Mouse (Mus musculus) left cerebral cortex, adult 6 months (tissue): ENCODE measurements around the gene Olfr12. TPM values are rescaled to one million over a fixed set of nuclear protein-coding genes. Genes with fewer than 3 reads are reported as not detected.

Experiments used
- long read RNA-seq, 2 experiments: library from polyadenylated mRNA; unstranded; transcript quantifications; one replicate each; pipeline ENCODE4 v2.0.0; 2019 to 2020
- polyA plus RNA-seq: library from polyadenylated mRNA; unstranded; fragments of <200 nt; fragmentation: Nextera tagmentation; gene quantifications from 2 replicates; pipeline ENCODE4 v1.2.3, GENCODE M21; 2021

Gene Olfr12
- not detected in 2 replicates for polyA plus RNA-seq
- long read RNA-seq, experiment 1: 0 reads
- long read RNA-seq, experiment 2: 0 reads

DNA sequence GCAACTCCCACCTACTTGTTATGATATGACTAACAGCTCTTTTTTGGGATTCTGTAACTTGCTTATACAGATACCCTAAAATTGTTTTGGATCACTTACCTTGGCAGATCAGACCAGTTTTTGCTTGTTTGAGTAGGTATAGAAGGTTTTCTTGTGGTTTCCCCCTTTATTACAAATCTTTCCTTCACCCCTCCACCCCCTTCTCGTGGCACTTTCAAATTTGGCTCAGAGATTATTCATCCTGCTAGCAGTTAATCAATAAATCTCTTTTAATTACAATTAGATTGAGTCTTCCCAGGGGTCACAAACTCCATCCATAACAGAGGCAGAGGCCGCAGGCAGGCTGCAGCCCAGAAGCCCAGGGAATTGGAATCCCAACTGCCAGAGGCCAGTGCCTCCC lies at the start of gene Olfr12:
Gene Olfr12, plus strand, starts transcription at position 301 of the 400 bp plus-strand sequence.

DNA sequence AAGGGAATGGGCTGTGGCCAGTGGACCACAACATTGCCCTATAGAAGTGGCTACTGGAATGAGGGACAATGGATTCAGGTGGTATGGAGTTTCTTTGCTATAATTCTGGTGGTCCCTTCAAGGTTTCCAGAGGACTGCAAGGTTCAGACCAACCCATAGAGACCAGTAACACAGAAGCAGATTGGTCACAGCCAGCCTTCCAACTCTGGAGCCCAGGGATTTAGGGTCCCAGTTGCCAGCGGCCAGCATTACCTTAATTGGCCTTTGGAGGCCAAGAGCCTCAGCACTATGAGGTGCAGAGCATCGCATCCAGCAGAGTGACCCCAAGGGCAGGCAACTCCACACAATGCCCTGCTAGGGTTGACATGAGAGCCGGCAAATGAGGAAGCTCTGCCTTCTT lies 46.6 kb upstream of the Olfr12 start, which contains the start of gene Olfr1413:
Gene Olfr1413, plus strand, starts transcription at position 301 of the 400 bp plus-strand sequence.

DNA sequence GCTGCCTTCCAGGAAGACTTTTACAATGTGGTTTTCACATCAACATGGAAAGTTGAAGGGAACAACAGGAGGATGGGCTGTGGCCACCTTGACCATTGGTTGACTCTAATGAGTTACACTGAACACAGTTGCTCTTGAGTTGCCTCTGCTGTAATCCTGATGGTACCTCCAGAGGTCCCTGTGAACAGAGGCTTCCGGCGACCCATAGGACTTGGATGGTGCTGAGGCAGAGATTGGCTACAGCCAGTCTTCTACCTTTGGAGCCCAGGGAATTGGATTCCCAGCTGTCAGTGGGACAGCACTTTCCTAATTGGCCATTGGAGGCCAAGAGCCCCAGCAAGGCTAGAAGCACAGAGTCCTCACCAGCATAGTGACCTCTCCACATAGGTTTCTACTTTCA lies 32.1 kb upstream of the Olfr12 start, which contains the start of gene Olfr1412:
Gene Olfr1412, plus strand, starts transcription at position 301 of the 400 bp plus-strand sequence.

DNA sequence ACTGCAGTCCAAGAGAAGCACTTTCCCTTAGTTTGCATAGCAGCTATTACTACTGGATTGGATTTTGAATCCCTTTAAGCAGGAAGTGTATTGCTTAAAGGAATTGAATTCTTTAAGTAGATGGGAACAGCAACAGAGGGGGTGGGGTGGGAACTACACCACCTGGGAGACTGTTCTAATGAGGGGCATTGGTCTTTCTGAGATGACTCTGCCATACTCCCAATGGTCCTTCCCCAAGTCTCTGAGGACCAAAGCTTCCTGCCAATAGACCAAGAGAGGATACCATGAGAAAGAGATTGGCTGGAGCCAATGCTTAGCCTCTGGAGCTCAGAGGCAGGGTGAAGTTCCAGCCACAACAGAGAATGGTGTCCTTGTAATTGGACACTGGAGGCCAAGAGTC lies 23.5 kb upstream of the Olfr12 start, which contains the start of gene Olfr1411:
Gene Olfr1411, plus strand, starts transcription at position 301 of the 400 bp plus-strand sequence.

DNA sequence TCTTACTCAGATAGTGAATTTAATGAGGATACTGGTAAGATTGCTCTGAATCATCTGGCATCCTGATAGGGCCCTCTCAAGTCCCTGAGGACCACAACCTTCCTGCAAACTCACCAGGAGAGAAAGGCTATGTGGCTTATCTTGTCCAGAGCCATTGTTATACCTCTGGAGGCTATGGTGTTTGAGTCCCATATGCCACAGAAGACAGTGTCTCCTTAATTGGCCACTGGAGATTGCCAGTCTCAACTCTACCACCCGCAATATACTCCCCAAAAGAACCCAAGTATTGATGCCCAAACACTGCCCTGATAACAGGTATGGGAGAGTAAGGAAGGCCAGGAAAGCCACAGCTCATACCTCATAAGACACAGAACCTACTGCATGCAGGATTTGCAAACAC lies 12.1 kb upstream of the Olfr12 start, which contains the start of gene Olfr1410:
Gene Olfr1410, plus strand, starts transcription at position 301 of the 400 bp plus-strand sequence.

DNA sequence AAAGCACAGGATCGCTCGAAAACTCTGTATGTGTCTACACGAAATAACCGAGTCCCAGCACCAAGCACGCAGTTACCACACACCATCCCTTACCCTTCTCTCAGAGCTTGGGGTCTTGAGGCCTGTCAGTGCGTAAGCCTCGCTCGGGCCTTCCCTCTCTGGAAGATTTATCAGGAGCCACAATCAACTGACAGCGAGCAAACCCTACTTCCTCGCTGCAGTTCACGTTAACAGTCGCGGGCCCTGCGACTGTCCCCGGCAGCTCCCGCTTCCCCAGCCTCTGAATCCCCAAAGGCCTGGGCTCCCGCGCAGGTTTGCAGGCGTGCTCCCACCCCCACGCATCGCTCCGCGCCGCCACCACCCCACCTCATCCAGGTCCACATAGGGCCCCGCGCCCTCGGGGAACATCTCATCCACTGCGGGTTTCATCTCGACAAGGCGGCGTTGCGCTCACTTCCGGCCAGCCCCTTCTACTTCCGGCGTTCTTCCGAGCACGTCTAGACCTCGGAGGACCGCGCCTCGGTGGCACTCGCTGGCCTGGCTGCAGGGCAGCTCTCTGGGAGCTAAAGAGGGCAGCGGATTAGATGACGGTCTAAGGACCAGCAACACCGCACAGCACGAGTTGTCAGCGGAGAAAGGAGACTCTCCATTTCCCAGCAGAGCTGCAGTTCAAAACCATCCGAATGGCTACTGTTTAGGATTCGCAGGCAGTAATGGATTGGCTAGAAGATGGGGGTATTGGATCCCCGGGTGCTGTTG lies 24.1 kb downstream of the Olfr12 start, which contains the start of gene Cops9:
Gene Cops9, minus strand, starts transcription at position 472 of the 759 bp plus-strand sequence.

DNA sequence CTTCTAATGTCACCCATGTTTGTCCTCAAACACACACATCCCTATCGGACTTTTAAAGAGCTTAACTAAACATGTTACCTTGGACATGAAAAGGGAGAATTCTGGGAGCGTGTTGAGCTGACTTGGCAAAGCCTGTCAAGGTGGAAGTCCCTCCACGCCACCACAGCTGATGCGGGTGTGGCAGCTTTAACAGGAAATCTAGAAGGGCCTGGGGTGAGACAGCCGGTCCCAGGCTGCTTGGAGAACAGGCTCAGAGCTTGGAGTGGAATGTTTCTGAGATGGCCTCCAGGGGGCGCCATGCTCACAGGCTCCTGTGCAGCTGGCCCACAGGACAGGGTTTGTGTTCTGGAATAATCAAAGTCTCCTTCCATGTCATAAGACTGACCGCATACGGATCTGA lies 31.1 kb downstream of the Olfr12 start, which contains the start of gene Otos:
Gene Otos, minus strand, starts transcription at position 169 of the 400 bp plus-strand sequence.

Other genes starting within 250 kb of the Olfr12 start
- gene Ndufa10, start 143.9 kb upstream of the Olfr12 start, polyA plus RNA-seq: 316 and 482 TPM in 2 replicates
- not detected in 2 replicates for gene Olfr1416, start 132.7 kb upstream of the Olfr12 start, polyA plus RNA-seq
- gene Olfr1415, start 121.7 kb upstream of the Olfr12 start, polyA plus RNA-seq: not detected in 2 replicates
- gene Olfr1414, start 99.1 kb upstream of the Olfr12 start, polyA plus RNA-seq: not detected in 2 replicates
- gene Olfr1413, start 46.5 kb upstream of the Olfr12 start, polyA plus RNA-seq: not detected in 2 replicates
- gene Olfr1412, start 32.0 kb upstream of the Olfr12 start, polyA plus RNA-seq: not detected in 2 replicates
- not detected in 2 replicates for gene Olfr1411, start 23.4 kb upstream of the Olfr12 start, polyA plus RNA-seq
- gene Olfr1410, start 12.0 kb upstream of the Olfr12 start, polyA plus RNA-seq: not detected in 2 replicates
- gene Cops9, start 24.2 kb downstream of the Olfr12 start, polyA plus RNA-seq: 880 and 926 TPM in 2 replicates
- gene Otos, start 31.1 kb downstream of the Olfr12 start, polyA plus RNA-seq: 0.46 and 0.63 TPM in 2 replicates
- 9.3 and 33.7 TPM in 2 replicates for gene Gpc1, start 213.9 kb downstream of the Olfr12 start, polyA plus RNA-seq